Mouse (Mus musculus) neural tube, embryonic 11.5 days (tissue): Measurements from ENCODE around the gene Tmcc3. TPM values are rescaled to one million over a fixed set of nuclear protein-coding genes. Genes with fewer than 3 reads are reported as not detected.

ENCODE experiments used
- ATAC-seq: fragments of 200-750 bp; cut with Nextera tagmentation; 2 replicates; pipeline ENCODE4 v1.8.0; 2017; ENCODE audit warnings: moderate number of reproducible peaks, mild to moderate bottlenecking, moderate TSS enrichment, moderate library complexity; ENCODE audit not compliant: insufficient read depth, low FRiP score, low TSS enrichment
- DNase-seq: peaks from one replicate; pipeline ENCODE4 v3.0.0-alpha.2; 2015; ENCODE audit warnings: low spot score
- H3K27ac ChIP-seq: fragments of 300-500 bp; sonication (generic); 2 replicates; pipeline ENCODE4 v1.5.1; 2014; ENCODE audit warnings: low read depth, mild to moderate bottlenecking, low read length
- H3K27me3 ChIP-seq: fragments of 300-500 bp; sonication (generic); 2 replicates; pipeline ENCODE4 v1.6.1; 2014; ENCODE audit warnings: mild to moderate bottlenecking, low read length, mixed read lengths; ENCODE audit not compliant: control insufficient read depth, insufficient read depth
- H3K36me3 ChIP-seq: fragments of 300-500 bp; sonication (generic); 2 replicates; pipeline ENCODE4 v1.6.1; 2014; ENCODE audit warnings: mild to moderate bottlenecking, low read length, moderate library complexity, mixed read lengths; ENCODE audit not compliant: control insufficient read depth, insufficient read depth
- H3K4me1 ChIP-seq: fragments of 300-500 bp; sonication (generic); 2 replicates; pipeline ENCODE4 v1.6.1; 2014; ENCODE audit warnings: low read length, mixed read lengths; ENCODE audit not compliant: control insufficient read depth, insufficient read depth
- H3K4me2 ChIP-seq: fragments of 300-500 bp; sonication (generic); 2 replicates; pipeline ENCODE4 v1.6.1; 2014; ENCODE audit warnings: low read depth, mild to moderate bottlenecking, moderate library complexity
- H3K4me3 ChIP-seq: fragments of 300-500 bp; sonication (generic); 2 replicates; pipeline ENCODE4 v1.5.1; 2014; ENCODE audit warnings: low read depth, low read length
- H3K9ac ChIP-seq: fragments of 300-500 bp; sonication (generic); 2 replicates; pipeline ENCODE4 v1.6.1; 2014; ENCODE audit warnings: mild to moderate bottlenecking, low read length
- H3K9me3 ChIP-seq: fragments of 300-500 bp; sonication (generic); 2 replicates; pipeline ENCODE4 v1.6.1; 2016; ENCODE audit warnings: low read length; ENCODE audit not compliant: control insufficient read depth
- WGBS: fragments of 180-500 bp; shearing (Covaris S2); extraction: QIAGEN DNeasy Blood & Tissue Kit; methylation state at CpG from one replicate; pipeline ENCODE4 v1.1.7; 2014; 5-methylcytosine and 5-hydroxymethylcytosine counted together
- polyA plus RNA-seq: library from polyadenylated mRNA; unstranded; fragments of >200 nt; fragmentation: Nextera tagmentation; extraction: Ambion mirVana; gene quantifications from 2 replicates; pipeline ENCODE4 v1.2.1, GENCODE M21; 2014

The Tmcc3 gene
- polyA plus RNA-seq, 1 experiment from 2014 or later, result 6.1 TPM

DNA sequence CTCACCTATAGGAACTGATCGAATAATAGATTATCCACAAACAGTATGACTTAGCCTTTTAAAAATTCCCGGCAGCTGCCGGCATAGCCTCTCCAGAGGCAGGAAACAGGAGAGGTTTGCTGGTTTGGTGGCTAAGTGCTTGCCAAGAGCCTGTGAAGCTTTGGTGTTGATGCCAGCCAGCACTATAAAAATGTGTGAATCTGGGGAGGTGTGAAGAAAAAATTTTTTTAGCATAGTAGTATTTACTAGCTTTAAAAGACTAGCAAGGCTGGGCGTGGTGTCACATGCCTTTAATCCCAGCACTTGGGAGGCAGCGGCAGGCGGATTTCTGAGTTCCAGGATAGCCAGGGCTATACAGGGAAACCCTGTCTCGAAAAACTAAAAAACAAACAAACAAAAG lies 31.8 kb downstream of the Tmcc3 start:
- ATAC-seq (no peak), DNase-seq (no peak)
- H3K4me3 ChIP-seq, result no peak overlapping the region
- WGBS, result 91% methylated on average over 7 of the region's 7 CpGs
- H3K27ac ChIP-seq, result no peak overlapping the region
- H3K27me3 ChIP-seq, result no peaks in the 10 kb centered on the region
- H3K4me1 ChIP-seq, result no peaks in the 10 kb centered on the region
- H3K9me3 ChIP-seq, result no peaks in the 10 kb centered on the region
- H3K4me2 ChIP-seq, result no peak overlapping the region
- H3K36me3 ChIP-seq, result no peaks in the 10 kb centered on the region
- no peak overlapping the region for H3K9ac ChIP-seq

DNA sequence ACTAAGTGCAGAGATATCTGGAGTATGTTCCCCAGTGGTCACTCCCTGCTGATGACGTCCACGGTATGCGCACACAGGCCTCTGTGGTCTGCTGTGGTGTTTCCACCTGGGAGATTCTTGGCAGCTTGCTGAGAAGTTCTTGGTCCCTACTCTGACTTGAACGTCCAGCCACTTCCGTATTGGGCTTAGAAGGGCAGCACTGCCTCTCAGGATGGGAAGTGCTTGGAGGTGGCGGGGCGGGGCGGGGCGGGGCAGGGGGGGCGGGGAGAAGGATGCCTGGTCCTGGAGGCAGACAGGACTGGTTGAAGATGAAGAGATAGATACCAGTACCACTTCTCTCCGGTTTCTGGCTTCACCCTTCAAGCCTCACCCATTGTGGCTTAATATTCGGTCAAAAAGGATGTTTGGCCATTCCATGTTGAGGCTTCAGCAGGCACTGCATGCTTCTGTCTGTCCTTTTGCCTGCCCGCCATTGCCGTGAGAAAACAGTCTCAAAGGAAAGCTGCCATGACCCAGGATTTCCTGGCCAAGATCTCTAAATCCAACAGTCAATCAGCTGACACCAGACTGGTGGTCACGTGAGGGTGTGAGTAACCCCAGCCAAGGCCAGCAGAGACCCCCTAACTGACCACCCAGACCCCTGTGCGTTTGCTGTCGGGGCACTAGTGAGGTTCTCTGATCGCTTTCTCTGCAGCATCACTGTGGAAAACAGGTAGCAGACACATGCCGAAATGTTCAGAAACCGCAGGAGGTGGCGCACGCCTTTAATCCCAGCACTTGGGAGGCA lies 33.1 kb downstream of the Tmcc3 start:
- Histone ChIP-seq H3K4me1 (no peaks in the 10 kb centered on the region), H3K27me3 (no peaks in the 10 kb centered on the region), H3K4me3 (no peak overlapping the region), H3K4me2 (no peak overlapping the region), H3K27ac (no peak overlapping the region), H3K36me3 (no peaks in the 10 kb centered on the region), H3K9me3 (no peaks in the 10 kb centered on the region), H3K9ac (no peak overlapping the region)
- 59% methylated on average over 22 of the region's 22 CpGs for WGBS
- DNase-seq (no peak), ATAC-seq (no peak)

GRCm38 (mm10) chr10:94345509-94346252 lies 33.9 kb downstream of the Tmcc3 start:
- H3K4me3 ChIP-seq, result no peak overlapping the region
- peaks cover 4% of the 10 kb centered on the region; the same call in 1 of the 2 replicates for H3K4me1 ChIP-seq
- ATAC-seq, result no peak
- no peak overlapping the region for H3K27ac ChIP-seq
- no peak overlapping the region for H3K9ac ChIP-seq
- no peak overlapping the region for H3K4me2 ChIP-seq
- H3K9me3 ChIP-seq, result no peaks in the 10 kb centered on the region
- H3K27me3 ChIP-seq, result no peaks in the 10 kb centered on the region
- DNase-seq, result no peak
- no peaks in the 10 kb centered on the region for H3K36me3 ChIP-seq
- WGBS, result 93% methylated on average over 7 of the region's 7 CpGs

GRCm38 (mm10) chr10:94346596-94346995 lies 34.8 kb downstream of the Tmcc3 start:
- WGBS, result 88% methylated on average over 7 of the region's 7 CpGs
- no peak overlapping the region for H3K4me2 ChIP-seq
- H3K4me3 ChIP-seq, result no peak overlapping the region
- no peak for ATAC-seq
- no peaks in the 10 kb centered on the region for H3K27me3 ChIP-seq
- no peak overlapping the region for H3K27ac ChIP-seq
- no peak for DNase-seq
- H3K9me3 ChIP-seq, result no peaks in the 10 kb centered on the region
- no peaks in the 10 kb centered on the region for H3K36me3 ChIP-seq
- H3K9ac ChIP-seq, result no peak overlapping the region
- H3K4me1 ChIP-seq, result peaks cover 4% of the 10 kb centered on the region; the same call in 1 of the 2 replicates

- ATAC-seq, result no peak
- Histone ChIP-seq H3K4me2 (no peak overlapping the region), H3K4me3 (no peak overlapping the region), H3K9ac (no peak overlapping the region), H3K27ac (no peak overlapping the region), H3K4me1 (peaks cover 4% of the 10 kb centered on the region; the same call in 1 of the 2 replicates), H3K27me3 (no peaks in the 10 kb centered on the region), H3K9me3 (no peaks in the 10 kb centered on the region), H3K36me3 (no peaks in the 10 kb centered on the region)
- DNase-seq, result no peak
- 82% methylated on average over 10 of the region's 10 CpGs for WGBS
Observed at GRCm38 (mm10) chr10:94347296-94347695, 35.5 kb downstream of the Tmcc3 start.

GRCm38 (mm10) chr10:94347959-94348358 lies 36.2 kb downstream of the Tmcc3 start:
- WGBS, result 94% methylated on average over 10 of the region's 10 CpGs

GRCm38 (mm10) chr10:94350207-94350606 lies 38.5 kb downstream of the Tmcc3 start:
- DNase-seq (no peak), ATAC-seq (no peak)
- Histone ChIP-seq H3K4me2 (no peak overlapping the region), H3K9ac (no peak overlapping the region), H3K27ac (no peak overlapping the region), H3K4me3 (no peak overlapping the region), H3K9me3 (no peaks in the 10 kb centered on the region), H3K4me1 (peaks cover 4% of the 10 kb centered on the region; the same call in 1 of the 2 replicates), H3K27me3 (no peaks in the 10 kb centered on the region), H3K36me3 (no peaks in the 10 kb centered on the region)
- WGBS, result 65% methylated on average over 5 of the region's 5 CpGs

More at GRCm38 (mm10) chr10:94347959-94348358, 36.2 kb downstream of the Tmcc3 start:
- H3K36me3 ChIP-seq, result no peaks in the 10 kb centered on the region
- ATAC-seq (no peak), DNase-seq (no peak)
- no peak overlapping the region for H3K4me3 ChIP-seq
- no peak overlapping the region for H3K9ac ChIP-seq
- H3K4me1 ChIP-seq, result peaks cover 4% of the 10 kb centered on the region; the same call in 1 of the 2 replicates
- H3K4me2 ChIP-seq, result no peak overlapping the region
- H3K27me3 ChIP-seq, result no peaks in the 10 kb centered on the region
- no peak overlapping the region for H3K27ac ChIP-seq
- no peaks in the 10 kb centered on the region for H3K9me3 ChIP-seq

- H3K9me3 ChIP-seq, result no peaks in the 10 kb centered on the region
- peaks cover 4% of the 10 kb centered on the region; the same call in 1 of the 2 replicates for H3K4me1 ChIP-seq
- no peak overlapping the region for H3K4me3 ChIP-seq
- no peak overlapping the region for H3K4me2 ChIP-seq
- no peak overlapping the region for H3K27ac ChIP-seq
- H3K9ac ChIP-seq, result no peak overlapping the region
- WGBS, result 68% methylated on average over 11 of the region's 11 CpGs
- no peak for ATAC-seq
- DNase-seq, result no peak
- H3K36me3 ChIP-seq, result no peaks in the 10 kb centered on the region
- H3K27me3 ChIP-seq, result no peaks in the 10 kb centered on the region
Observed at GRCm38 (mm10) chr10:94350896-94351661, 39.3 kb downstream of the Tmcc3 start.
